Mouse (Mus musculus) midbrain, embryonic 14.5 days (tissue): Measurements from ENCODE around the gene Ric1. TPM values are rescaled to one million over a fixed set of nuclear protein-coding genes. Genes with fewer than 3 reads are reported as not detected.
A peak's percentile ranks its signal among the peaks of the same experiment; 100 is the strongest.

Experiments
- ATAC-seq: fragments of 200-750 bp; cut with Nextera tagmentation; 2 replicates; pipeline ENCODE4 v1.8.0; 2017; ENCODE audit warnings: moderate number of reproducible peaks, moderate library complexity; ENCODE audit not compliant: low FRiP score, low TSS enrichment
- DNase-seq: peaks from one replicate; pipeline ENCODE4 v3.0.0-alpha.2; 2015
- H3K27ac ChIP-seq: fragments of 300-500 bp; sonication (generic); replicated peaks from 2 replicates; pipeline ENCODE4 v1.5.1; 2014; ENCODE audit warnings: mild to moderate bottlenecking, low read depth, low read length, moderate library complexity
- H3K27me3 ChIP-seq: fragments of 300-500 bp; sonication (generic); 2 replicates; pipeline ENCODE4 v1.6.1; 2014; ENCODE audit warnings: low read length, control low read depth, mixed read lengths; ENCODE audit not compliant: control insufficient read depth, insufficient read depth
- H3K36me3 ChIP-seq: fragments of 300-500 bp; sonication (generic); 2 replicates; pipeline ENCODE4 v1.6.1; 2014; ENCODE audit warnings: low read length, control low read depth; ENCODE audit not compliant: control insufficient read depth, insufficient read depth
- H3K4me1 ChIP-seq: fragments of 300-500 bp; sonication (generic); 2 replicates; pipeline ENCODE4 v1.6.1; 2014; ENCODE audit warnings: mild to moderate bottlenecking, antibody characterized with exemption, low read length, control low read depth; ENCODE audit not compliant: control insufficient read depth, insufficient read depth
- H3K4me2 ChIP-seq: fragments of 300-500 bp; sonication (generic); 2 replicates; pipeline ENCODE4 v1.6.1; 2014; ENCODE audit warnings: mild to moderate bottlenecking, low read length, moderate library complexity
- H3K4me3 ChIP-seq: fragments of 300-500 bp; sonication (generic); replicated peaks from 2 replicates; pipeline ENCODE4 v1.5.1; 2014; ENCODE audit warnings: low read depth, low read length
- H3K9ac ChIP-seq: fragments of 300-500 bp; sonication (generic); replicated peaks from 2 replicates; pipeline ENCODE4 v1.6.1; 2014; ENCODE audit warnings: mild to moderate bottlenecking, low read length, moderate library complexity
- H3K9me3 ChIP-seq: fragments of 300-500 bp; sonication (generic); 2 replicates; pipeline ENCODE4 v1.6.1; 2016; ENCODE audit warnings: low read length, control low read depth, mixed read lengths; ENCODE audit not compliant: control insufficient read depth
- WGBS: fragments of 180-500 bp; shearing (Covaris S2); extraction: QIAGEN DNeasy Blood & Tissue Kit; methylation state at CpG from one replicate; pipeline ENCODE4 v1.1.7; 2014; 5-methylcytosine and 5-hydroxymethylcytosine counted together
- polyA plus RNA-seq: library from polyadenylated mRNA; unstranded; fragments of >200 nt; fragmentation: Nextera tagmentation; extraction: Ambion mirVana; gene quantifications from 2 replicates; pipeline ENCODE4 v1.2.1, GENCODE M21; 2014

Gene Ric1
- 17.7 and 18.6 TPM in 2 replicates for polyA plus RNA-seq

GRCm38 (mm10) chr19:29521637-29522435 lies at the start of gene Ric1:
TSS of gene Ric1 (plus strand) at chr19:29522282.
- DNase-seq (peak; percentile 95), ATAC-seq (peak; percentile 98)
- Histone ChIP-seq H3K9me3 (no peaks in the 10 kb centered on the region), H3K4me1 (0 out of 2 replicates have a peak, but pooled peaks cover 6% of the 10 kb centered on the region), H3K27ac (peak within 1 kb of the TSS; percentile 91), H3K27me3 (no peaks in the 10 kb centered on the region), H3K4me2 (peak within 1 kb of the TSS; percentile 89), H3K4me3 (peak within 1 kb of the TSS; percentile 83), H3K36me3 (no peaks in the 10 kb centered on the region), H3K9ac (peak within 1 kb of the TSS; percentile 86)
- WGBS, result under 1% methylated on average over 76 of the region's 80 CpGs

GRCm38 (mm10) chr19:29472424-29472823 lies 49.7 kb upstream of the Ric1 start:
- WGBS, result 86% methylated on average over 8 of the region's 8 CpGs
- ATAC-seq, result no peak
- Histone ChIP-seq H3K36me3 (no peaks in the 10 kb centered on the region), H3K4me3 (no peak overlapping the region), H3K27ac (no peak overlapping the region), H3K9me3 (no peaks in the 10 kb centered on the region), H3K4me2 (no peak overlapping the region), H3K27me3 (no peaks in the 10 kb centered on the region), H3K9ac (no peak overlapping the region), H3K4me1 (no peaks in the 10 kb centered on the region)
- DNase-seq, result no peak

GRCm38 (mm10) chr19:29472946-29473345 lies 49.1 kb upstream of the Ric1 start:
- H3K4me2 ChIP-seq, result no peak overlapping the region
- H3K27ac ChIP-seq, result no peak overlapping the region
- H3K9ac ChIP-seq, result no peak overlapping the region
- ATAC-seq, result no peak
- no peaks in the 10 kb centered on the region for H3K36me3 ChIP-seq
- DNase-seq, result no peak
- H3K4me3 ChIP-seq, result no peak overlapping the region
- WGBS, result 95% methylated on average over 5 of the region's 5 CpGs
- no peaks in the 10 kb centered on the region for H3K27me3 ChIP-seq
- no peaks in the 10 kb centered on the region for H3K4me1 ChIP-seq
- H3K9me3 ChIP-seq, result no peaks in the 10 kb centered on the region

- no peaks in the 10 kb centered on the region for H3K27me3 ChIP-seq
- no peak overlapping the region for H3K4me2 ChIP-seq
- no peaks in the 10 kb centered on the region for H3K9me3 ChIP-seq
- H3K36me3 ChIP-seq, result no peaks in the 10 kb centered on the region
- no peak overlapping the region for H3K27ac ChIP-seq
- no peak overlapping the region for H3K9ac ChIP-seq
- ATAC-seq (no peak), DNase-seq (no peak)
- 56% methylated on average over 2 of the region's 2 CpGs for WGBS
- H3K4me1 ChIP-seq, result no peaks in the 10 kb centered on the region
- H3K4me3 ChIP-seq, result no peak overlapping the region
These were observed 47.3 kb upstream of the Ric1 start for GRCm38 (mm10) chr19:29474803-29475202.

- no peak overlapping the region for H3K4me3 ChIP-seq
- no peaks in the 10 kb centered on the region for H3K36me3 ChIP-seq
- no peak overlapping the region for H3K9ac ChIP-seq
- H3K4me1 ChIP-seq, result no peaks in the 10 kb centered on the region
- no peaks in the 10 kb centered on the region for H3K9me3 ChIP-seq
- no peak for DNase-seq
- no peak for ATAC-seq
- WGBS, result 90% methylated on average over 4 of the region's 4 CpGs
- H3K4me2 ChIP-seq, result no peak overlapping the region
- H3K27ac ChIP-seq, result no peak overlapping the region
- H3K27me3 ChIP-seq, result no peaks in the 10 kb centered on the region
These were observed 46.9 kb upstream of the Ric1 start for GRCm38 (mm10) chr19:29475210-29475620.

- no peak overlapping the region for H3K9ac ChIP-seq
These were observed 43.5 kb upstream of the Ric1 start for GRCm38 (mm10) chr19:29478598-29478997.

GRCm38 (mm10) chr19:29481578-29481977 lies 40.5 kb upstream of the Ric1 start:
- no peaks in the 10 kb centered on the region for H3K36me3 ChIP-seq
- WGBS, result 68% methylated on average over 6 of the region's 6 CpGs
- H3K4me1 ChIP-seq, result peaks cover 3% of the 10 kb centered on the region; the same call in 1 of the 2 replicates
- no peak overlapping the region for H3K4me2 ChIP-seq
- no peaks in the 10 kb centered on the region for H3K9me3 ChIP-seq
- no peak overlapping the region for H3K27ac ChIP-seq
- DNase-seq (no peak), ATAC-seq (no peak)
- no peak overlapping the region for H3K4me3 ChIP-seq
- no peaks in the 10 kb centered on the region for H3K27me3 ChIP-seq
- no peak overlapping the region for H3K9ac ChIP-seq

More at GRCm38 (mm10) chr19:29478598-29478997, 43.5 kb upstream of the Ric1 start:
- DNase-seq, result no peak
- H3K9me3 ChIP-seq, result no peaks in the 10 kb centered on the region
- no peak overlapping the region for H3K4me2 ChIP-seq
- H3K36me3 ChIP-seq, result no peaks in the 10 kb centered on the region
- ATAC-seq, result no peak
- peaks cover 3% of the 10 kb centered on the region; the same call in 1 of the 2 replicates for H3K4me1 ChIP-seq
- H3K4me3 ChIP-seq, result no peak overlapping the region
- H3K27ac ChIP-seq, result no peak overlapping the region
- no peaks in the 10 kb centered on the region for H3K27me3 ChIP-seq
- 48% methylated on average over 4 of the region's 4 CpGs for WGBS

- Histone ChIP-seq H3K27me3 (no peaks in the 10 kb centered on the region), H3K4me3 (no peak overlapping the region), H3K27ac (0 out of 2 replicates have a peak overlapping the region, but pooled peaks have one; percentile 32), H3K36me3 (no peaks in the 10 kb centered on the region), H3K4me1 (peaks cover 3% of the 10 kb centered on the region; the same call in 1 of the 2 replicates), H3K9me3 (no peaks in the 10 kb centered on the region), H3K4me2 (no peak overlapping the region), H3K9ac (no peak overlapping the region)
- ATAC-seq (no peak), DNase-seq (no peak)
- WGBS, result 67% methylated on average over 5 of the region's 5 CpGs
These were observed 39.9 kb upstream of the Ric1 start for GRCm38 (mm10) chr19:29482148-29482547.

GRCm38 (mm10) chr19:29482637-29483036 lies 39.4 kb upstream of the Ric1 start:
- Histone ChIP-seq H3K27me3 (no peaks in the 10 kb centered on the region), H3K9me3 (no peaks in the 10 kb centered on the region), H3K4me1 (peaks cover 3% of the 10 kb centered on the region; the same call in 1 of the 2 replicates), H3K4me3 (no peak overlapping the region), H3K36me3 (no peaks in the 10 kb centered on the region), H3K27ac (0 out of 2 replicates have a peak overlapping the region, but pooled peaks have one; percentile 32), H3K9ac (no peak overlapping the region), H3K4me2 (no peak overlapping the region)
- DNase-seq (peak; percentile 21), ATAC-seq (no peak)
- WGBS, result 29% methylated on average over 3 of the region's 3 CpGs
